ENCODE assay signal across 8 mouse cellular contexts in genomic region chr7:30423071-30423641, GRCm38 (mm10). TPM values are rescaled to one million over a fixed set of nuclear protein-coding genes. Genes with fewer than 3 reads are reported as not detected.
A peak's percentile ranks its signal among the peaks of the same experiment; 100 is the strongest.
DNase-seq lines count a peak whose midpoint lies in the region; ATAC-seq and TF ChIP-seq lines count a peak whose summit lies in the region.

No protein-coding gene starts in this region.

- H3K36me3 ChIP-seq in kidney, adult 2 months (ENCODE audit: control insufficient read depth, insufficient read depth, low read length), result no peaks in the 10 kb centered on the region
- peaks cover 19% of the 10 kb centered on the region for H3K36me3 ChIP-seq in heart, embryonic 12.5 days
- 0 out of 2 replicates have a peak, but pooled peaks cover 5% of the 10 kb centered on the region for H3K36me3 ChIP-seq in stomach, embryonic 16.5 days (ENCODE audit: control insufficient read depth, insufficient read depth, low read length)

- no peak for TF ChIP-seq POLR2A in kidney, adult 2 months (IDR thresholded peaks at IDR 0.05; ENCODE audit: low read depth, low read length)

- peaks cover 10% of the 10 kb centered on the region for H3K9me3 ChIP-seq in heart, embryonic 12.5 days (replicated peaks)
- H3K9me3 ChIP-seq in stomach, embryonic 16.5 days (replicated peaks; ENCODE audit: control insufficient read depth, low read length), result no peaks in the 10 kb centered on the region

- no peaks in the 10 kb centered on the region for H3K4me1 ChIP-seq in kidney, adult 2 months (ENCODE audit: control insufficient read depth, insufficient read depth, low read length)
- no peaks in the 10 kb centered on the region for H3K4me1 ChIP-seq in brown adipose tissue, adult 24 weeks (ENCODE audit: control insufficient read depth, insufficient read depth, insufficient read length, low read length)
- H3K4me1 ChIP-seq in heart, embryonic 12.5 days (replicated peaks), result 0 out of 2 replicates have a peak, but pooled peaks cover 11% of the 10 kb centered on the region
- H3K4me1 ChIP-seq in stomach, embryonic 16.5 days (ENCODE audit: control insufficient read depth, insufficient read depth, low read length), result no peaks in the 10 kb centered on the region

- peak; percentile 26 for DNase-seq in kidney, adult 2 months
- no peak for DNase-seq in kidney, postnatal 25 days
- peak; percentile 51 for DNase-seq in kidney, postnatal 10 days
- peak; percentile 33 for DNase-seq in lung, postnatal 10 days
- no peak for DNase-seq in ovary, postnatal 14 days (ENCODE audit: low spot score)

- peak overlapping the region; percentile 98 for H3K4me2 ChIP-seq in heart, embryonic 12.5 days
- peak overlapping the region; percentile 98 for H3K4me2 ChIP-seq in stomach, embryonic 16.5 days (ENCODE audit: low read depth, low read length)

- TF ChIP-seq CTCF in kidney, adult 2 months (conservative IDR thresholded peaks at IDR 0.05; ENCODE audit: insufficient read depth, insufficient read length, low read depth, low read length), result no peak

- peak overlapping the region; percentile 37; the same call in 1 of the 2 replicates for H3K27ac ChIP-seq in kidney, adult 2 months (ENCODE audit: insufficient read depth, low read depth, low read length)
- peak overlapping the region; percentile 79 for H3K27ac ChIP-seq in brown adipose tissue, adult 24 weeks (replicated peaks; ENCODE audit: low read depth, low read length)
- 0 out of 2 replicates have a peak overlapping the region, but pooled peaks have one; percentile 37 for H3K27ac ChIP-seq in heart, embryonic 12.5 days (ENCODE audit: poor library complexity, severe bottlenecking)
- peak overlapping the region; percentile 14; the same call in 1 of the 2 replicates for H3K27ac ChIP-seq in stomach, embryonic 16.5 days (ENCODE audit: low read length)

- no peak for ATAC-seq in heart, embryonic 12.5 days (ENCODE audit: insufficient number of reproducible peaks, low FRiP score)
- ATAC-seq in stomach, embryonic 16.5 days (ENCODE audit: insufficient read depth, low FRiP score), result no peak

- H3K9ac ChIP-seq in heart, embryonic 12.5 days, result peak overlapping the region; percentile 66
- H3K9ac ChIP-seq in stomach, embryonic 16.5 days (ENCODE audit: low read length), result peak overlapping the region; percentile 75

- H3K4me3 ChIP-seq in kidney, adult 2 months (ENCODE audit: insufficient read depth, low read depth, low read length), result peak overlapping the region; percentile 70
- peak overlapping the region; percentile 60 for H3K4me3 ChIP-seq in brown adipose tissue, adult 24 weeks (ENCODE audit: insufficient read depth, low read depth, low read length)
- H3K4me3 ChIP-seq in heart, embryonic 12.5 days, result peak overlapping the region; percentile 67
- peak overlapping the region; percentile 68 for H3K4me3 ChIP-seq in stomach, embryonic 16.5 days (replicated peaks; ENCODE audit: low read length)

- 38% methylated on average over 23 of the region's 23 CpGs for WGBS in kidney, adult 2 months
- WGBS in heart, embryonic 12.5 days, result 23% methylated on average over 23 of the region's 23 CpGs
- WGBS in stomach, embryonic 16.5 days, result 28% methylated on average over 23 of the region's 23 CpGs

- H3K27me3 ChIP-seq in kidney, adult 2 months (replicated peaks; ENCODE audit: control insufficient read depth, insufficient read depth, low read length), result no peaks in the 10 kb centered on the region
- H3K27me3 ChIP-seq in heart, embryonic 12.5 days (replicated peaks), result peaks cover 8% of the 10 kb centered on the region; the same call in 1 of the 2 replicates
- H3K27me3 ChIP-seq in stomach, embryonic 16.5 days (ENCODE audit: control insufficient read depth, insufficient read depth, low read length), result no peaks in the 10 kb centered on the region

RNA-seq across cellular contexts. Expression of gene Nfkbid, which starts 1.6 kb away (rescaled TPM):
- polyA plus RNA-seq in kidney, adult 2 months (2012; rRNA removed), result 1.8 and 3.1 TPM in 2 replicates
- polyA plus RNA-seq in brown adipose tissue, adult 24 weeks (2012; ENCODE audit: insufficient read depth, insufficient read length, missing spikeins), result 0.67 and 1.6 TPM in 2 replicates
- polyA plus RNA-seq in heart, embryonic 12.5 days (2016; fragmentation: Nextera tagmentation; extraction: Ambion mirVana), result 0.95 and 1.3 TPM in 2 replicates
- polyA plus RNA-seq in stomach, embryonic 16.5 days (2015; fragmentation: Nextera tagmentation; extraction: Ambion mirVana), result 1.5 and 2.0 TPM in 2 replicates

RNA-seq across cellular contexts. Expression of gene Hcst, which starts 3.5 kb away (rescaled TPM):
- polyA plus RNA-seq in kidney, adult 2 months (2012; rRNA removed), result 3.7 and 12.0 TPM in 2 replicates
- 2.5 and 2.8 TPM in 2 replicates for polyA plus RNA-seq in brown adipose tissue, adult 24 weeks (2012; ENCODE audit: insufficient read depth, insufficient read length, missing spikeins)
- polyA plus RNA-seq in heart, embryonic 12.5 days (2016; fragmentation: Nextera tagmentation; extraction: Ambion mirVana), result 1.1 TPM in 1 of 2 replicates, not detected in the other
- polyA plus RNA-seq in stomach, embryonic 16.5 days (2015; fragmentation: Nextera tagmentation; extraction: Ambion mirVana), result 1.9 and 2.0 TPM in 2 replicates

RNA-seq across cellular contexts. Expression of gene Tyrobp, which starts 9.6 kb away (rescaled TPM):
- 51.3 and 83.0 TPM in 2 replicates for polyA plus RNA-seq in kidney, adult 2 months (2012; rRNA removed)
- polyA plus RNA-seq in brown adipose tissue, adult 24 weeks (2012; ENCODE audit: insufficient read depth, insufficient read length, missing spikeins), result 34.6 and 43.0 TPM in 2 replicates
- polyA plus RNA-seq in heart, embryonic 12.5 days (2016; fragmentation: Nextera tagmentation; extraction: Ambion mirVana), result 9.5 and 9.8 TPM in 2 replicates
- 71.0 and 75.8 TPM in 2 replicates for polyA plus RNA-seq in stomach, embryonic 16.5 days (2015; fragmentation: Nextera tagmentation; extraction: Ambion mirVana)

RNA-seq across cellular contexts. Expression of gene Aplp1, which starts 22.2 kb away (rescaled TPM):
- polyA plus RNA-seq in kidney, adult 2 months (2012; rRNA removed), result 13.0 and 14.2 TPM in 2 replicates
- 0.44 and 0.92 TPM in 2 replicates for polyA plus RNA-seq in brown adipose tissue, adult 24 weeks (2012; ENCODE audit: insufficient read depth, insufficient read length, missing spikeins)
- 41.6 and 43.4 TPM in 2 replicates for polyA plus RNA-seq in heart, embryonic 12.5 days (2016; fragmentation: Nextera tagmentation; extraction: Ambion mirVana)
- 29.2 and 33.0 TPM in 2 replicates for polyA plus RNA-seq in stomach, embryonic 16.5 days (2015; fragmentation: Nextera tagmentation; extraction: Ambion mirVana)

RNA-seq across cellular contexts. Expression of gene Kirrel2, which starts 34.3 kb away (rescaled TPM):
- 0.30 and 0.33 TPM in 2 replicates for polyA plus RNA-seq in kidney, adult 2 months (2012; rRNA removed)
- not detected in 2 replicates for polyA plus RNA-seq in brown adipose tissue, adult 24 weeks (2012; ENCODE audit: insufficient read depth, insufficient read length, missing spikeins)
- 1.1 and 1.3 TPM in 2 replicates for polyA plus RNA-seq in heart, embryonic 12.5 days (2016; fragmentation: Nextera tagmentation; extraction: Ambion mirVana)
- polyA plus RNA-seq in stomach, embryonic 16.5 days (2015; fragmentation: Nextera tagmentation; extraction: Ambion mirVana), result 1.4 and 1.9 TPM in 2 replicates

Comparison
In these comparisons a context has a peak if more than half of its experiments do, and no peak if none do; other contexts are left out.
1. DNase-seq: peak in kidney, adult 2 months (single experiment), kidney, postnatal 10 days (single experiment) and lung, postnatal 10 days (single experiment); none in kidney, postnatal 25 days (0 of 2) and ovary, postnatal 14 days (single experiment).
2. H3K27ac ChIP-seq: peak in every context shown above with its lines; median percentile 79 in brown adipose tissue, adult 24 weeks; 37 in kidney, adult 2 months; 37 in heart, embryonic 12.5 days; 14 in stomach, embryonic 16.5 days.
3. Peak in every context shown above with its lines, with median percentiles within 50 percentile points of each other: H3K4me3 ChIP-seq.